Mouse (Mus musculus) olfactory bulb, adult 2 months (tissue): ENCODE results near the gene Sarnp.

Experiments used
- CTCF ChIP-seq: fragments of 200-500 bp; IDR thresholded peaks from 2 replicates; pipeline ENCODE4 v1.5.1; 2012; ENCODE audit warnings: low read depth, mild to moderate bottlenecking, low read length, moderate library complexity; ENCODE audit not compliant: insufficient read depth
- POLR2A ChIP-seq: fragments of 200-500 bp; IDR thresholded peaks from 2 replicates; pipeline ENCODE4 v1.6.1; 2012; ENCODE audit warnings: mild to moderate bottlenecking, low read depth, low read length, moderate library complexity; ENCODE audit not compliant: insufficient read depth

DNA sequence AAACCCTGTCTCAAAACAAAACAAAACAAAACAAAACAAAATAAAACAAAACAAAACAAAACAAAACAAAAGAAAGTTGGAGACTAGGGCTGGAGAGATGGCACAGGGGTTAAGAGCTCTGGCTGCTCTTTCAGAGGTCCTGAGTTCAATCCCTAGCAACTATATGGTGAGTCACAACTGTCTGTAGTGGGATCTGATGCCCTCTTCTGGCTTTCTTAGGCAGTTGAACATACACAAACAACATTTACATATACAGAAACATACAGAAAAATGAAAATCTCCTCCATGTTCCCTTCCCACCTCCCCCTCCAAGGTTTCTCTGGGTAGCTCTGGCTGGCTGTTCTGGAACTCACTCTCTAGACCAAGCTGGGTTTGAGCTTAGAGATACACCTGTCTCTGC, 25.1 kb upstream of the Sarnp start:
- TF ChIP-seq CTCF (no peak), POLR2A (no peak)
